Mouse (Mus musculus) ES-Bruce4 (cell line): ENCODE measurements at regions not wholly inside any gene's neighbourhood (a gene's known extent, or its start where the extent isn't known, plus 50 kb on each side); places are given as distances from the start of the nearest gene placed in this dataset.

Experiments
- EP300 ChIP-seq: IDR thresholded peaks from 2 replicates; pipeline ENCODE4 v1.6.1; 2011; ENCODE audit warnings: low read depth, low read length; ENCODE audit not compliant: insufficient read depth
- POLR2A ChIP-seq: IDR thresholded peaks from one replicate; pipeline ENCODE4 v1.8.1; 2011; ENCODE audit warnings: low read length; ENCODE audit not compliant: insufficient read depth

DNA sequence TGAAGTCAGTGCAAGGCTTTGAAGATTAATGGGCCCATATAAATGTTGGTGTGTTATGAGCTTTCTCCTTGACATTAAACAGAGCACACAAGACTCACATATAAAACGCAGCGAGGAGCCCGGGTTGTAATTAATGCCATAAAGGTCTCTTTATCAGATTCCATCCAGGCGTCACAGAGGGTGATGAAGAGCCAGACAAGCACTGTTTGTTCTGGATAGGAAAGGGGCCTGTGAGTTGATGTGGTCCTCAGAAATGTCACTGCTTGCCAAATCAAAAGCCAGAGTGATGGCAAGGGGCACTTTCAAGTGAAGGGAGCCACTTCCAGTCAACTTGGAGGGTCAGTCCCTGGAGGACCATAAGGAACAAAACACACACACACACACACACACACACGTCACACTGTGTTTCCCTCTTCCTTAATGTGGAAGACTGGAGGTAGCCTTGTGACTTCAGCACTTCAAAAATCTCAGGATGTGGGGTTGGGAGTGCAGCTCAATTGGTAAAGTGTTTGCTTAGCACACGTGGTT lies 142.1 kb downstream of the Psmg1 start:
- TF ChIP-seq POLR2A: no peak
- TF ChIP-seq EP300: no peak
